Mouse (Mus musculus) G1E (cell line): ENCODE measurements around the gene Tmem108.

ENCODE experiments used
- CTCF ChIP-seq: IDR thresholded peaks from 2 replicates; pipeline ENCODE4 v1.5.1; 2012; ENCODE audit warnings: low read depth, low read length, inconsistent platforms, mixed read lengths
- GATA1 ChIP-seq: IDR thresholded peaks from 2 replicates; pipeline ENCODE4 v1.6.1; 2012; ENCODE audit warnings: borderline replicate concordance, low read length, inconsistent platforms, mixed read lengths

DNA sequence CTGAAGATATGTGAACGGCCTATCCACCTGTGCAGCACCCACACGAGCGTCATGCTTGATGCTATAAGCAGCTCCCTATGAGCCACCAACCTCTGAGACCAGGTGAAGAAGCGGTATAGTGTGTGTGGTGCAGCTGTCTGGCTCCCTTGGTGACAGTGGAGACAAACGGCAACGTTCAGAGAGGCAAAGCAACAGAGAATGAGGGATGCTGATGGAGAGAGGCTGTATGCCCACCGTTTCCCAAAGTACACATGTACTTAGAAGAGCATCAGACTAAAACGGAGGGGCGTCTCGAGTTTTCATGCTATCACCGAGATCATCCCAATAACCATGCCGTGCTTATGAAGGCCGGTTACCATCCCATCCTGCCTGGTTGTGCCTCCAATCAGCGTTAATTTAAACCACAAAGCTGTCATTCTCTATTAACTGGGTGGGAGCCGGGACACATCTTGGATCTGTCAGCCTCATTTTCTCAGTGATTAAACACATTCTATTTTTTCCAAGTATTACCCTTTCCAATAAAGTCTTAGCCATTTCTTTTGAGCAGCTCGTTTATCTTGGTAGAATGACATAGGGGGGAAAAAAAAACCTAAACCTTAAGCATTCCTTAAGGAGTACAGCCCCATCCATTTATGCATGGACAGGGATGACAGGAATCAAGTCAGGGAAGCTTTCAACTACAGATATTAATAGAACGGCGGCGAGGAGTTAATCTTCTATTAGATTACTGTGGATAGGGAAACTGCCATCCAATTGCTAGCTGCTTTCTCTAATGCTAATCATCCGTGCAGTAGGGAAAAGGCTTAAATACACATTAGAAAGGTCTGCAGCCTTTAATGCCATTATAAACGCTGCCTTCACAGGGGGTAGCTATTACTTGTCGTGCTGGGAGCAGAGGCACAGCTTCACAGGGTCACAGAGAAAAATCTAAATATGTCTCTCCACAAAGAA, 214.7 kb downstream of the Tmem108 start:
- no peak for TF ChIP-seq CTCF
- no peak for TF ChIP-seq GATA1
